Mouse (Mus musculus) right cerebral cortex, adult 2 months (tissue): ENCODE data around the gene Cdk20.
A peak's percentile ranks its signal among the peaks of the same experiment; 100 is the strongest.
"Not testable (repeated sequence)": the region's sequence is repeated elsewhere in the genome, so short reads cannot be mapped to it uniquely, and the experiment has no call there.

Experiments
- DNase-seq, 2 experiments: peaks; one replicate each; pipeline ENCODE4 v3.0.0; 2021 to 2022; ENCODE audit warnings: low spot score in 2 of 2

Cdk20 gene

DNA sequence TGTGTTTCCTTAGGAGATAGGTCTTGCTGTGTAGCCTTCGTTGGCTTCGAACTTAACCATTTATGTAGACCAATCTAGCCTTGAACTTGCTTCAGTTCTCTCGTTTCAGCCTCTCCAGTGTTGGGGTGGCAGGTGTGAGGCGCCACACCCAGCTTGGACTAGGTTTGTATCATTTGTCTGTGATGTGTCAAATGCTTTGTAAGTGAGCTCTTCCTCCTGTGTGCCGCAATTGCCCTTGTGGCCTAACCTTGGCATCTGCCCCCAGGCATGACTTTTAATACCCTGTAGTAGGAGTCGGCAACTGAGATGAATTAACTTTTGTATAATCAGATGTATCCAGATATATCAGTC lies 9.5 kb upstream of the Cdk20 start:
- DNase-seq: no peak

DNA sequence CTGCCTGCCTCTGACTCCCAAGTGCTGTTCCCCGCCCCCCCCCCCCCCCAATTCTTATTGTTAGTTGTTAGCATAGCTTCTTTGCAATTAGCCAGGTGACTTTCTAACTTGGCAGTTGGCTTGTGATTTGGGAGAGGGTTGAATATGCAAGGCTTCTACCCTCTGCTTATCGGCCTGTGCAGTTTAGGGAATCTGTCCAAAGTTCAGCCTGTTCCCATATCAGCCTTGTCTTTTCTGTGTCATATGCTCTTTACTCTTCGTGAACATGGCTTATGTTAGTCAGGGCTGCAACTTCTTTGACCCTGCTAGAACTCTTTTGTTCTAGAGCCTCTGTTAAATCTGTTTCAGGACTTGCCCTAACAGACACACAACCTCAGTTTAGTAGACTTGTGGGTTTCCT lies 7.8 kb upstream of the Cdk20 start:
- DNase-seq: no peak

DNA sequence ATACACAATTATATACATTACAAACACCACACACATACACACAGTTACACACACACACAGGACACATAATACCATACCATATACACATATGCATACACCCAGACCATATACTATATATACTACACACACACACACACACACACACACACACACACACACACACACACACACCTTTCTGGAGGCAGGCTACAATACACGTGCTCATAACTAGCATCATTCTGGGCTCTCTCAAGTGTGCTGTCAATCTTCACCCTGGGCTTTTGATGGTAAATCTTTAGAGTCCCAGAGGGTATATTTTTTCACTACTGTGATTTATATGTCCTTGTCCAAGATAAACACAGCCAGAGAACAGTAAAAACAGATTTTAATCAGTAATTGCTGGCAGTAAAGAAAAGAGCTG lies 6.8 kb upstream of the Cdk20 start:
- no peak for DNase-seq

GRCm38 (mm10) chr13:64429328-64429727 lies 2.8 kb upstream of the Cdk20 start:
- DNase-seq: no peak

DNA sequence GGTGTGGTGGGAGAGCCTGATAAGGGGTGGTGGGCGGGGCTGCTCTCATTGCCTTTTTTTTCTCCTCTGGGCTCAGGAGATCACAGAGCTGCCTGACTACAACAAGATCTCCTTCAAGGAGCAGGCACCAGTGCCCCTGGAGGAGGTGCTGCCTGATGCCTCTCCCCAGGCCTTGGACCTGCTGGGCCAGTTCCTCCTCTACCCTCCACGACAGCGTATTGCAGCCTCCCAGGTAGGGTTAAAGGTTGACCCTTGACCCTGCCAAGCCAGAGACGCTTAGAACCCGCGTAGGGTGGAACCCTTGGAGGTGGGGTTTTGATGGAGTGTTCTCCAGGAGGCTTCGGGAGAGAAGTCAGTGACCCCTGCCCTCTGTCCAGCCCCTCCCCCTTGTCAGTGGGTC lies 5.7 kb downstream of the Cdk20 start:
- no peak for DNase-seq

GRCm38 (mm10) chr13:64438863-64439452 lies 6.8 kb downstream of the Cdk20 start:
- peak; percentile 68 to 78 for DNase-seq

GRCm38 (mm10) chr13:64439471-64439870 lies 7.4 kb downstream of the Cdk20 start:
- DNase-seq: no peak

DNA sequence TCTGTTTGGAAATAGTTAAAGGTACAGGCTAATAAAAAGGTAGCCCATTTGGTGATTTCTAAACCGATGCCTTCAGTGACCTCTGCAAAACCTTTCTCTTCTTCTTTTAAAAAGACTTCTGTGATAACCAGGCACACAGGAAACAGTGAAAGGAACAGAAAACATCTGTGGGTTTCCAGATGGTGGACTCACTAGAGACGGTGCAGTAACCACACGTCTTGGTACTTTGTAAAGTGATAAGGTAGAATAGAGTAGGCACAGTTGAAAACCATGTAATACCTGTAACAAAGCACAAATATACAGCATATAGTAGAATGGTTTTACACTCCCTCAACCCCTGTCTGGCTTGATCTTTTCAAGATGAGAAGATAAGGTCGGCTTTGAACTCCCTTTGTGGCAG lies 8.5 kb downstream of the Cdk20 start:
- DNase-seq: no peak

GRCm38 (mm10) chr13:64443263-64443894 lies 11.3 kb downstream of the Cdk20 start:
- peak; percentile 83 to 85 for DNase-seq

GRCm38 (mm10) chr13:64445254-64445920 lies 13.3 kb downstream of the Cdk20 start:
- no peak for DNase-seq

- DNase-seq: peak in 1 of 2 experiments; percentile 51
These were observed 15.8 kb downstream of the Cdk20 start for GRCm38 (mm10) chr13:64447947-64448346.

DNA sequence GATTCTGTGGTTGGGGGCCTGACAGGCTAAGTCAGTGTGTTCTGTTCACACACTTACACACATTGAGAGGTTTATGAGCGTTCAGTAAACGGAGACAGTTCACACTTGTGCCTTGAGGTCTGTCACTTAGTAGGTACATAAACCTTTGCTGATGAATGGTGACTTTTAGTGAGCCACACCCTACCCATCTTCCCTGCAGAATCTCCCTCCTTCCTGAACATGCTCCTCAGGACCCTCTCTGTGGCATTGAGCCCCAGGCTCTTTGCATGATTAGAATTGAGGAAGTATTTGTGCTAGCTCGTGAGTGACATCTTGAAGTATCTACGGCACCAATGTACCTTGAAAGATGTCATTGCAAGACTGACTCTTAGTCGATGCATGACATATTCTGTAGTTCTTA lies 16.6 kb downstream of the Cdk20 start:
- DNase-seq: no peak

DNA sequence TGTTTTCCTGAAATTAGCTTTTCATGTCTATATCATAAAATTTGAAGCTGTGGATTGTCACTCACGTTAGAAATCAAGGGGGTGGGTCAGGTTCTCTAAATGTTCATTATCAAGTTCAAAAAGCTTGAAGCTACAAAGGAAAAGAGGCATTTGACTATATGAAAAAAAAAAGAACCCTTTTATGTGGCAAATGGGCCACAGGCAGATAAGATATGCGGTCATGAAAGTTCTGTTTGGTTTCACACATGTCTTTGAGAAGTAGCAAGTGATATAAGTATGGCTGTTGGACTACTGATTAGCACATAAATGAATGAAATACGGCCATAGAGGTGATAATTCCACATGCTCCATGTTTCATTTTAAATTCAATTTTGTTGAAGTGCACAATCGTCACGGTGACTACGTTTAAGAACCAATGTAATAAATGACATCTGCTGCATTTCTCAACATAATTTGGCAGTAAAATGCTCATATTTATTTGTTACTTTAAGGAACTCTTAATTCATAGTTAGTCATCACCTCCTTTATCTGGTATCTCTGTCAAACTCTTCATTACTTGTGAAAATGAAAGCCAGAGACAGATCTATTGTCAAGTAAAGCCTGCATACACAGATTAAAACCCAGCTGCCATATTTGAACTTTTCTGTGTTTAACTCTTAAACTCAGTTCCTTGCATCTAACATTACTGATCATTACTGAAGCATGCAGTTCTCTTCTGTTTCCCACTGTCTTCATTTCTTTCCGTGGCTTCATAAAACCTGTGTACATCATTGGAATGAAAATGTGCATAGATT lies 18.1 kb downstream of the Cdk20 start:
- no peak for DNase-seq

DNA sequence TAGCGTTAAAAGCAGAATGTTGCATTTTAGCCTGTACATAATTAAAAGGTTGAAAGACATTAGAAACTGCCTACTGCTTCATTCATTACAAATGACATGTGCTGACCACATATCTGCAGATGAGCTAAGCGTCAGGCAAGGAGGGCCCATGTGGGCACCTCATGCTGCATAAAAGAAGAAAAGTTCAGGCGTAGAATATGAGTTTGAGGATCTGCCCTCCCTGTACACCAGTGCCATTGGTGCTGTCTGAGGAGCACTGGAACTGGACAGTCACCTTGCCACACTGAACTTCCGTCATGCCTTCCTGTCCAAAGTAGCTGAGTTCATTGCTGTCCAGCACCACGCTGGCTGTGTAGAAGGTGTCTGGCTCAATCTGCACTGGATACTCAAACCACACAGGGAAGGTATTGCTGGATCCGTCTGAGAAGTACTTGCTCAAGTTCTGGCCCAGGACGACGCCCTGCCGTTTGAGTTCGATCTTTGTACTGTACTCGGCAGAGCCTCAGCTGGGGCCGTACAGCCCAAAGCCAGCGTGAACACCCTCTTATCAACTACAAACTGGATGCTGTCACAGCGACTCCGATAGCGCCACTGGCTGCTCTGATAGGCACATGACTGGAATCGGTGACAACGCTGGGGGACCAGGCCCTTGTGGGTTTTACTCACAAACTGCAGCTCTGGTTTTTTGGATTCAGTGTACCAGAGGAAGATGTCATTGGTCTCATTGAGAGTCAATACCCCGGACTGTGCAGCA lies 25.3 kb downstream of the Cdk20 start:
- not testable (repeated sequence) for DNase-seq

- no peak for DNase-seq
These were observed 26.1 kb downstream of the Cdk20 start for GRCm38 (mm10) chr13:64458181-64458580.

DNA sequence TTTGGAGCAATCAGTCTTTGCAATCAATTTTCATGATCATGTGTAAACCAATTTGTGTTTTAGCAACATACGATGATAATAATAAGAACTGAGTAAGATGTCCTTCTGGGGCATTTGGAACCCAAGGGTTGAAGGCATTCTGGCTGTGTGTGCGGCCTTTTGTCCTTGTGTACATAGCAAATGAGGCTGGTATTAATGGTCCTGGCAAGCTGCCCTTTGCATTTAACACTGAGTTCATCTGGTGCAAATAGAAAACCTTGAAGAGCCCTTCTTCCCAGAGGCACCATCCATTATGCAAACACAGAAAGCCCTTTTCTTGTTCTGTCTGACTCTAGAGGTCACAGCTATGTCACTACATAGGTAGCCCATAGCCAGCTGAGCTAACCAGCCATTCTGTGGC lies 30.5 kb downstream of the Cdk20 start:
- DNase-seq: no peak

DNA sequence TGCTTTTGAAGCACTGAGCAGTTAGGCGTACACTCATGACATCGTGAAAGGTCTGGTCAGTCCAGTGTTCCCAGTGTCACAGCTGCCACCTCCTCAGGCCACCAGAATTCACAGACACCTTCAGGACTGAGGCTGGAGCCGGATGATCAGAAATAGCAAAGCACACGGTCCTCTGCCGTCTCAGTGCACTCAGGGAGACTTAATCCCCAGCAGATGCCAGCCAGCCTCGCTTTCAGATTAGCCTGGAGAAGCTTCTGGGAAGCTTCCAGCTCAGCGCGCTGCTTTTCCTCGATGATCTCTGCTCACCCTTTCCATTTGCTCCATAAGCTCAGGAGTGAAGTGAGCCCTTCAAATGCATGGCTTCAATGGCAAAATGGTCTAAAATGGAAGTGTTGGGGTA lies 33.1 kb downstream of the Cdk20 start:
- no peak for DNase-seq

DNA sequence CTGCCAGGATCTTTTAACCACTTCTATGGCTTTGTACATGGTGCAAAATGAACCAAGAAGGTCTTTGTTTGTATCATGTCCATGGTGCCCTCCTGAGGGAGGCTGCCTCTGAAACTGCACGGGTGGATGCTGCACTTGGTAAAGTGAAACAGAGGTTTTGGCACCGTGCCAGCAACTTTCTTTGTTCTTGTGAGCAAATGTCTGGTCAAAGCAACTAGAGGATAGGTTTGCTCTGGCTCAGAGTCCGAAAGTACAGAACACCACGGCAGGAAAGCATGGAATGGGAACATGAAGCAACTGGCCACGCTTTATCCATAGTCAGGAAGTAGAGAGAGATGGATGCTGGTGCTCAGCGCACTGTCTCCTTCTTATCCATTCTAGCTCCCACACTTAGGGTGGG lies 35.8 kb downstream of the Cdk20 start:
- no peak for DNase-seq

GRCm38 (mm10) chr13:64477968-64478367 lies 45.9 kb downstream of the Cdk20 start:
- no peak for DNase-seq

DNA sequence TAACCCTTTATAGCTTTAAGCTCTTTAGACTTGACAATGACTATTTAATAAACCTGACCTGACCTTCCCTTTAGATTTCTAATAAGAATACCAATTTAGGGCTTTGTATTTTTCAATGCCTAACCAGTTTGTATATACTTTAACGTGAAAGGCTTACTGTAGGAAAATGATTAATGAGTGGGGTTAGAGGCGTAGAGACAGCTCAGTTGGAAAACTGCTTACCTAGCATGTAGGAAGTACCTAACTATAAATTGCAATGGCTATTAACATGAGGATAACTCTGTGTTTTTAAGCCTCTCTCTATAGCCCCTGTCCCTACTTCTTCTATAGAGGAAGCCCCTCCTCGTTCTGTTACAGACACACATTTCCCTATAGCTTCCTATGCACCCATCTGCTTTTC lies 47.8 kb downstream of the Cdk20 start:
- DNase-seq: no peak

- no peak for DNase-seq
These were observed 57.8 kb downstream of the Cdk20 start for GRCm38 (mm10) chr13:64489886-64490285.
